Mouse (Mus musculus) cortical plate, adult 2 months (tissue): ENCODE data around the gene Fbxw8.

ENCODE experiments used
- CTCF ChIP-seq: fragments of 200-500 bp; IDR thresholded peaks from 2 replicates; pipeline ENCODE4 v1.5.1; 2011; ENCODE audit warnings: mild to moderate bottlenecking, control low read depth, low read length; ENCODE audit not compliant: insufficient read depth; ENCODE audit errors: extremely low read depth
- POLR2A ChIP-seq: fragments of 200-500 bp; IDR thresholded peaks from 2 replicates; pipeline ENCODE4 v1.6.1; 2011; ENCODE audit warnings: mild to moderate bottlenecking, low read length, control low read depth; ENCODE audit not compliant: insufficient read depth; ENCODE audit errors: extremely low read depth

- no peak for TF ChIP-seq POLR2A
- TF ChIP-seq CTCF: no peak
Measured at GRCm38 (mm10) chr5:118139630-118140029, 15.6 kb downstream of the Fbxw8 start.
